Mouse (Mus musculus) limb, embryonic 14.5 days (tissue): ENCODE data around the gene Pkp4. TPM values are rescaled to one million over a fixed set of nuclear protein-coding genes. Genes with fewer than 3 reads are reported as not detected.

Experiments used
- ATAC-seq: fragments of 200-750 bp; cut with Nextera tagmentation; 2 replicates; pipeline ENCODE4 v1.8.0; 2017; ENCODE audit warnings: low read depth, moderate number of reproducible peaks, moderate TSS enrichment; ENCODE audit not compliant: low FRiP score
- DNase-seq: peaks from one replicate; pipeline ENCODE4 v3.0.0-alpha.2; 2015; ENCODE audit warnings: low spot score
- H3K27ac ChIP-seq: fragments of 300-500 bp; sonication (generic); replicated peaks from 2 replicates; pipeline ENCODE4 v1.5.1; 2014; ENCODE audit warnings: low read depth, mild to moderate bottlenecking, low read length, moderate library complexity, mixed read lengths
- H3K27me3 ChIP-seq: fragments of 300-500 bp; sonication (generic); 2 replicates; pipeline ENCODE4 v1.6.1; 2014; ENCODE audit warnings: low read length, mixed read lengths; ENCODE audit not compliant: control insufficient read depth, insufficient read depth
- H3K36me3 ChIP-seq: fragments of 300-500 bp; sonication (generic); 2 replicates; pipeline ENCODE4 v1.6.1; 2014; ENCODE audit warnings: mild to moderate bottlenecking, low read length, moderate library complexity, mixed read lengths; ENCODE audit not compliant: control insufficient read depth, insufficient read depth
- H3K4me1 ChIP-seq: fragments of 300-500 bp; sonication (generic); 2 replicates; pipeline ENCODE4 v1.6.1; 2014; ENCODE audit warnings: antibody characterized with exemption, low read length, mixed read lengths; ENCODE audit not compliant: control insufficient read depth, insufficient read depth
- H3K4me2 ChIP-seq: fragments of 300-500 bp; sonication (generic); replicated peaks from 2 replicates; pipeline ENCODE4 v1.6.1; 2014; ENCODE audit warnings: low read depth, mild to moderate bottlenecking, low read length, moderate library complexity; ENCODE audit not compliant: severe bottlenecking
- H3K4me3 ChIP-seq: fragments of 300-500 bp; sonication (generic); replicated peaks from 2 replicates; pipeline ENCODE4 v1.5.1; 2014; ENCODE audit warnings: low read length
- H3K9ac ChIP-seq: fragments of 300-500 bp; sonication (generic); 2 replicates; pipeline ENCODE4 v1.6.1; 2014; ENCODE audit warnings: mild to moderate bottlenecking, low read depth, low read length, moderate library complexity; ENCODE audit not compliant: severe bottlenecking
- H3K9me3 ChIP-seq: fragments of 300-500 bp; sonication (generic); 2 replicates; pipeline ENCODE4 v1.6.1; 2016; ENCODE audit warnings: low read length; ENCODE audit not compliant: control insufficient read depth
- POLR2A ChIP-seq: fragments of 200-500 bp; IDR thresholded peaks from 2 replicates; pipeline ENCODE4 v1.8.0; 2012; ENCODE audit warnings: inconsistent platforms, mild to moderate bottlenecking, moderate library complexity, borderline replicate concordance; ENCODE audit not compliant: insufficient read depth, insufficient read length; ENCODE audit errors: extremely low read depth
- WGBS: fragments of 180-500 bp; shearing (Covaris S2); extraction: QIAGEN DNeasy Blood & Tissue Kit; methylation state at CpG from one replicate; pipeline ENCODE4 v1.1.7; 2014; 5-methylcytosine and 5-hydroxymethylcytosine counted together
- polyA plus RNA-seq, 2 experiments: library from polyadenylated mRNA; depleted of rRNA in 1 of 2; stranded (reverse) in 1 of 2; unstranded in 1 of 2; fragments of >200 nt; fragmentation: Nextera tagmentation in 1 of 2; extraction: Ambion mirVana in 1 of 2; gene quantifications; 2 replicates each; pipeline versions ENCODE4 v1.2.1 to v1.2.3; 2012 to 2014

Pkp4 gene
- polyA plus RNA-seq, 2 experiments = 31.3 to 48.7 TPM

DNA sequence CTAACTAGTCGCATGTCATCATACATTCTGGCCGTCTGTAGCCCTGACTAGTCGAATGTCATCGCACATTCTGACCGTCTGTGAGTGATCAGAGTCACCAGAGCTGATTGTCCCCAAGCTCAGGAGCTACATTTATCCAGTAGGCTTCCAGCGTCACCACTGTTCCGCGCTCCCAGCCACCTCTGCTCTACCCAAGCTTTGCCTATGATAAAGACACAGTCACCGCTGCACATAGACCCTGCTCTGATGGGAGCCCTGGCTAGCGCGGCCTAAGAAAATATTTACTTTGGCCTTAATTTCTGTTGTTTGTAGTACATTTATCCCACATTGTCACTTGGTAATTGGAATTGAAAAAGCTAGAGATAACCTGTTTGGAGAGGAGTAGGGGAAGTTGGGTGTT, 183.2 kb downstream of the Pkp4 start:
- Histone ChIP-seq H3K36me3 (peaks cover 60% of the 10 kb centered on the region), H3K27me3 (no peaks in the 10 kb centered on the region), H3K4me2 (no peak overlapping the region), H3K27ac (no peak overlapping the region), H3K4me3 (no peak overlapping the region), H3K9me3 (no peaks in the 10 kb centered on the region), H3K9ac (no peak overlapping the region), H3K4me1 (no peaks in the 10 kb centered on the region)
- 94% methylated on average over 11 of the region's 11 CpGs for WGBS
- no peak for TF ChIP-seq POLR2A
- ATAC-seq (no peak), DNase-seq (no peak)

DNA sequence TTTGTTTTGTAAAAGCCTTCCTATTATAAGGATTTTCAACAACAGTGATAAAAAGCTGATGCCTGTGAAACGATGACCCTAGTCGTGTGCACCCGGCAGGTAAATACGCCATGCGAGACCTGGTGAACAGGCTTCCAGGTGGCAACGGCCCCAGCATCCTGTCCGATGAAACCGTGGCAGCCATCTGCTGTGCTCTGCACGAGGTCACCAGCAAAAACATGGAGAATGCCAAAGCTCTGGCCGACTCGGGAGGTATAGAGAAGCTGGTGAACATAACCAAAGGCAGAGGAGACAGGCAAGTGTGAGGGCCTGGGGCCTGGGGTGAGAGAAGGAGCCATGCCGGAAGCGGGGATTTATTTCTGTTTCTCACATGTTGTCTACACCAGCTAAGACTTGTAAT, 184.0 kb downstream of the Pkp4 start:
- Histone ChIP-seq H3K9me3 (no peaks in the 10 kb centered on the region), H3K4me2 (no peak overlapping the region), H3K4me1 (no peaks in the 10 kb centered on the region), H3K9ac (no peak overlapping the region), H3K36me3 (peaks cover 55% of the 10 kb centered on the region), H3K27me3 (no peaks in the 10 kb centered on the region), H3K4me3 (no peak overlapping the region), H3K27ac (no peak overlapping the region)
- WGBS = 94% methylated on average over 13 of the region's 13 CpGs
- DNase-seq = no peak
- TF ChIP-seq POLR2A = no peak
- no peak for ATAC-seq

DNA sequence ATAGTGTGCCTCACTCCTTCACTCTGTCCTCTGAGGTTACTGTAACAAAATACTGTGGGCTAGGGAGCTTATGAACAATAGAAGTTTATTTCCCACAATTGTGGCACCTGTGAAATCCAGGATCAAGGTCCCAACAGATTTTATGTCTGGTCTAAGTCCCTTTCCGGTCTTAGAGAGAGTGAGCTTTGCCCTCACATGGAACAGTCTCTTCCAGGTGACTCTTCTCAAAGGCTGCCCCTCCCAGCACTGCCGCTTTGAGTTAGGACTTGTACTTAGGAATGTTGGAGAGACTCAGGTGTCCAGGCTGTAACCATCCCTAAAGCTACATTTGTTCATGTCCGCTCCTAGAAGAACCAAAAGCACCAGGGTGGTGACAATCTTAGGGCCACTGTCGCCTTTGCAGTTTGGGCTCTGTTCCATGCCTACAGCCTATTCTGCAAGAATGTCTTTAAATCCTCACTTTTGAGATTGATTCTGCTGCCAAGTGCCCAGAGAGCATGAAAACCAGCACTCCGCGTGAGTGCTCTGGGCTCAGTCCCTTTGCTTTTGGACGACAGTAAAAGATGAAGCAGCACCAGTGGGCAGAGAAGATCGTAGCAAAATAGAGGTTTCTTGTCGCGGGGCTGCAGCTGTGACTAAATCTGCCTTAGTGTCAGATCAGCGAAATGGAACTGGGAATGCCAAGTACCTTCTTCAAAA, 184.6 kb downstream of the Pkp4 start:
- H3K36me3 ChIP-seq = peaks cover 54% of the 10 kb centered on the region
- ATAC-seq (no peak), DNase-seq (no peak)
- H3K4me1 ChIP-seq = no peaks in the 10 kb centered on the region
- H3K27ac ChIP-seq = no peak overlapping the region
- no peak overlapping the region for H3K4me2 ChIP-seq
- no peak overlapping the region for H3K4me3 ChIP-seq
- WGBS = 91% methylated on average over 11 of the region's 11 CpGs
- H3K9ac ChIP-seq = no peak overlapping the region
- no peak for TF ChIP-seq POLR2A
- no peaks in the 10 kb centered on the region for H3K9me3 ChIP-seq
- no peaks in the 10 kb centered on the region for H3K27me3 ChIP-seq

DNA sequence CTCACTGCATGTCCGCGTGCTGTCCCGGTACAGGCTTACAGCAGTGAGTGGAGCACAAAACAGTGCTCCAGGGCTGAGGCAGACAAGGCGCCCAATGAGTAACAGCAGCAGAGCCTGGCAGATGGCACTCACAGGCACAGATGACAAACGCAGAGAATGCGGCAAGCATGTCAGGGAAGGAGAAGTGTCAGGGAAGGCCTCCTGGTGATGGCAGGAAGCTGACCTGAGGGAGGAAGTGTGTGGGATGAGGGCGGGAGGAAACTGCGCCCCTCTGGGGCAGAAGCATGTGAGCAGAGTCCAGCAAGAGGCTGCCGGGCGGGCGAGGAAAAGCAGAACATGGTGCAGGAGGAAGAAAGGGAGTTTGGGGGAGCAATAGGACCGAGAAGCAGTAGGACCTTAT, 185.8 kb downstream of the Pkp4 start:
- no peak for DNase-seq
- no peak overlapping the region for H3K4me2 ChIP-seq
- no peaks in the 10 kb centered on the region for H3K9me3 ChIP-seq
- H3K4me3 ChIP-seq = no peak overlapping the region
- H3K9ac ChIP-seq = no peak overlapping the region
- no peak overlapping the region for H3K27ac ChIP-seq
- no peaks in the 10 kb centered on the region for H3K4me1 ChIP-seq
- H3K27me3 ChIP-seq = no peaks in the 10 kb centered on the region
- ATAC-seq = no peak
- WGBS = 78% methylated on average over 12 of the region's 12 CpGs
- TF ChIP-seq POLR2A = no peak
- peaks cover 51% of the 10 kb centered on the region for H3K36me3 ChIP-seq

DNA sequence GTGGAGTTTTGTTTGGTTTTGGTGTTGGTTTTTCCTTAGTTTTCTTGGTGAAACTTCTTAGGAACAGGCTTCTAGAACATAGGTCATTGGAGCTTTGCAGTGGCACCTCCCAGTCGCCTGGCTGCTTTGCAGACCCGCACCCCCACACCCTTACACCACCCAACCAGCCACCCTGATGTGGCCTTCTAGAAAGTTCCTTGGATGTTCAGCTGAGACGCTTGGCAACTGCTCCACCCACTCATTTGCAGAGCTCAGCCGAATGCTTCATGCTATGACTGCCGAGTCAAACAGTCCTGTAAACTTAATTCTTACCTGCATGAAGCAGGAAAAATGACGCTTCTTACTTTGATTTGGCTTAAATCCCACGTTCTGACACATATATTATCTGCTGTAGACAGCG, 187.9 kb downstream of the Pkp4 start:
- Histone ChIP-seq H3K9ac (no peak overlapping the region), H3K27me3 (no peaks in the 10 kb centered on the region), H3K4me3 (no peak overlapping the region), H3K4me2 (no peak overlapping the region), H3K27ac (no peak overlapping the region), H3K36me3 (peaks cover 44% of the 10 kb centered on the region), H3K9me3 (no peaks in the 10 kb centered on the region), H3K4me1 (no peaks in the 10 kb centered on the region)
- 83% methylated on average over 8 of the region's 8 CpGs for WGBS
- no peak for DNase-seq
- ATAC-seq = no peak
- no peak for TF ChIP-seq POLR2A
